Mouse (Mus musculus): Measurements from ENCODE around the gene Pamr1. TPM values are rescaled to one million over a fixed set of nuclear protein-coding genes. Genes with fewer than 3 reads are reported as not detected.

The Pamr1 gene
- polyA plus RNA-seq, 1 experiment from 2014 or later = 14.2 TPM

- H3K9me3 ChIP-seq (ENCODE audit: control insufficient read depth, low read length) = no peaks in the 10 kb centered on the region
- no peaks in the 10 kb centered on the region for H3K4me1 ChIP-seq (ENCODE audit: control insufficient read depth, insufficient read depth, low read length)
- H3K27ac ChIP-seq (ENCODE audit: low read depth, low read length) = no peak overlapping the region
- H3K36me3 ChIP-seq (ENCODE audit: control insufficient read depth, insufficient read depth, low read length) = no peaks in the 10 kb centered on the region
- H3K4me2 ChIP-seq (ENCODE audit: low read depth, low read length) = no peak overlapping the region
- no peak overlapping the region for H3K9ac ChIP-seq (replicated peaks; ENCODE audit: low read depth, low read length)
- H3K4me3 ChIP-seq (ENCODE audit: low read depth, low read length) = no peak overlapping the region
- no peak for ATAC-seq (ENCODE audit: low read depth)
- H3K27me3 ChIP-seq (ENCODE audit: control insufficient read depth, insufficient read depth, low read length) = no peaks in the 10 kb centered on the region
These were observed 73.1 kb downstream of the Pamr1 start for GRCm38 (mm10) chr2:102622943-102623342.

GRCm38 (mm10) chr2:102624538-102624937, 74.7 kb downstream of the Pamr1 start:
- 74% methylated on average over 1 of the region's 1 CpGs for WGBS
- no peak for ATAC-seq (ENCODE audit: low read depth)

GRCm38 (mm10) chr2:102632361-102632760, 82.5 kb downstream of the Pamr1 start:
- Histone ChIP-seq H3K27me3 (ENCODE audit: control insufficient read depth, insufficient read depth, low read length) (no peaks in the 10 kb centered on the region), H3K9me3 (ENCODE audit: control insufficient read depth, low read length) (no peaks in the 10 kb centered on the region), H3K4me1 (ENCODE audit: control insufficient read depth, insufficient read depth, low read length) (no peaks in the 10 kb centered on the region), H3K27ac (ENCODE audit: low read depth, low read length) (no peak overlapping the region), H3K4me3 (ENCODE audit: low read depth, low read length) (no peak overlapping the region), H3K36me3 (ENCODE audit: control insufficient read depth, insufficient read depth, low read length) (no peaks in the 10 kb centered on the region), H3K9ac (replicated peaks; ENCODE audit: low read depth, low read length) (no peak overlapping the region), H3K4me2 (ENCODE audit: low read depth, low read length) (no peak overlapping the region)
- ATAC-seq (ENCODE audit: low read depth) = no peak
- 93% methylated on average over 4 of the region's 4 CpGs for WGBS

More at GRCm38 (mm10) chr2:102624538-102624937, 74.7 kb downstream of the Pamr1 start:
- Histone ChIP-seq H3K9me3 (ENCODE audit: control insufficient read depth, low read length) (no peaks in the 10 kb centered on the region), H3K4me3 (ENCODE audit: low read depth, low read length) (no peak overlapping the region), H3K27ac (ENCODE audit: low read depth, low read length) (no peak overlapping the region), H3K4me1 (ENCODE audit: control insufficient read depth, insufficient read depth, low read length) (no peaks in the 10 kb centered on the region), H3K27me3 (ENCODE audit: control insufficient read depth, insufficient read depth, low read length) (no peaks in the 10 kb centered on the region), H3K9ac (replicated peaks; ENCODE audit: low read depth, low read length) (no peak overlapping the region), H3K4me2 (ENCODE audit: low read depth, low read length) (no peak overlapping the region), H3K36me3 (ENCODE audit: control insufficient read depth, insufficient read depth, low read length) (no peaks in the 10 kb centered on the region)

DNA sequence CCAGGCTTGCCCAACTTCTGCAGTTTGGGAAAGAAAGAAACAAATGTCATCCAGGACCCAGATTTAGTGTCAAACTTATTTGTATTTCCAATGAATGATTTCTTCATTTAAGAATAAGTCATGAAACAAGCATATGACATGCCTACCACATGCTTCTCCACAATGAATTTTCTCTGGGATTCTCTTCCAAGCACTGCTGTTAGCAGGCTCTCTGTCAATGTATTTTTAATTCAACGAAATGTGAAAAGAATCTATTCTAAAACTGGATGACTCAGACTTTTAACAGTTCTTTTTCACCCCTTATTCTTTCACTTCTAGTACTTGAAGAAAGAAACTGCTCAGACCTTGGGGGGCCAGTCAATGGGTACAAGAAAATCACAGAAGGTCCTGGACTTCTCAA, 84.2 kb downstream of the Pamr1 start:
- no peak overlapping the region for H3K4me3 ChIP-seq (ENCODE audit: low read depth, low read length)
- H3K4me2 ChIP-seq (ENCODE audit: low read depth, low read length) = no peak overlapping the region
- no peak overlapping the region for H3K9ac ChIP-seq (replicated peaks; ENCODE audit: low read depth, low read length)
- H3K4me1 ChIP-seq (ENCODE audit: control insufficient read depth, insufficient read depth, low read length) = no peaks in the 10 kb centered on the region
- H3K27ac ChIP-seq (ENCODE audit: low read depth, low read length) = no peak overlapping the region
- ATAC-seq (ENCODE audit: low read depth) = no peak
- H3K9me3 ChIP-seq (ENCODE audit: control insufficient read depth, low read length) = no peaks in the 10 kb centered on the region
- H3K27me3 ChIP-seq (ENCODE audit: control insufficient read depth, insufficient read depth, low read length) = no peaks in the 10 kb centered on the region
- no peaks in the 10 kb centered on the region for H3K36me3 ChIP-seq (ENCODE audit: control insufficient read depth, insufficient read depth, low read length)
- 81% methylated on average over 1 of the region's 1 CpGs for WGBS

DNA sequence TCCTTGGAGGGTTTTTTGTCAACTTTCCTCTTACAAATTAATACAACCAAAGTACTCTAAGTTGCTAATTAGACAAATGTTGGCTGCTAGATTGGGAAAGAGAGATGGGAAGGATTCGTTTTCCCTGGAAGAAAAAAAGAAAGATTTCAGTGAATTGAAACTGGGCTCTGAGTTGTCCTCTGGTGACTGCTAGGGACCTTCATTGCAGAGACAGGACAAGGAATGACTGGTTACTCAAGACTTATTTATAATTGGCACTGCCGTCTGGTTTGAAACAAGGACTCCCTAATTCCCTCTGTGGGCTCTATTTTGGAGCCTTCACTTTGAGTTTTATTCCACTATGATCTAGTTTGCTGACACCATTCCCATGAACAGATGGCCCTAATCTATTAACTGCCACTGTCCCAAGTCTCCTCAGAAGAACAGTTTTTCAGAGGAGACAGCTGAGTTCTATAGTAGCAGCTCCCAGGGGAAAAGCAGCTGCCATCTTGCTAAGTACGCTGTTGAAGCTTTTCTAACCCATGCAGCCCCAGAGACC, 85.8 kb downstream of the Pamr1 start:
- Histone ChIP-seq H3K36me3 (ENCODE audit: control insufficient read depth, insufficient read depth, low read length) (no peaks in the 10 kb centered on the region), H3K27ac (ENCODE audit: low read depth, low read length) (no peak overlapping the region), H3K9me3 (ENCODE audit: control insufficient read depth, low read length) (no peaks in the 10 kb centered on the region), H3K9ac (replicated peaks; ENCODE audit: low read depth, low read length) (no peak overlapping the region), H3K4me2 (ENCODE audit: low read depth, low read length) (no peak overlapping the region), H3K27me3 (ENCODE audit: control insufficient read depth, insufficient read depth, low read length) (no peaks in the 10 kb centered on the region), H3K4me1 (ENCODE audit: control insufficient read depth, insufficient read depth, low read length) (no peaks in the 10 kb centered on the region), H3K4me3 (ENCODE audit: low read depth, low read length) (no peak overlapping the region)
- 69% methylated on average over 3 of the region's 3 CpGs for WGBS
- ATAC-seq (ENCODE audit: low read depth) = no peak

DNA sequence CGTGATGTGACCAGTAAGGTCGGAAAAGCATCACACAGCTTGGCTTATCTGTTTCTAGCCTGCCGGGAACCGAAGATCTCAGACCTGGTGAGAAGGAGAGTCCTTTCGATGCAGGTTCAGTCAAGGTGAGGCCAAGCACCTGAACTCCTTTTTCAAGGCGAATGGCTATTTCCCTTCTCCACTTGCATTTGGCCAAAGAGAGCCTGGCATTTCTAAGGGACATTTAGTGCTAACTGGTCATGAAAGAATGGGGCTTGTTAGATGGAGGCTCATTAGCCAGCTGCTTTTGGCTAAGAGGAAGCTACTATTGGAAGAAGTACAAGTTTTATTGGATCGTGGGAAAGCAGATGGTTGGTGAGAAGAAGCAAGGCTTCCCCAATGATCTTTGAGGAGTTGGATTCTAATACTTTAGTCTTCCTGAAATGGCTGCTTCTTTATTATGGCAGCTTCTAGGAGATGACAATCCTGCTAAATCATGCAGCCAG, 86.3 kb downstream of the Pamr1 start:
- Histone ChIP-seq H3K9me3 (ENCODE audit: control insufficient read depth, low read length) (no peaks in the 10 kb centered on the region), H3K4me2 (ENCODE audit: low read depth, low read length) (no peak overlapping the region), H3K4me3 (ENCODE audit: low read depth, low read length) (no peak overlapping the region), H3K9ac (replicated peaks; ENCODE audit: low read depth, low read length) (no peak overlapping the region), H3K4me1 (ENCODE audit: control insufficient read depth, insufficient read depth, low read length) (no peaks in the 10 kb centered on the region), H3K36me3 (ENCODE audit: control insufficient read depth, insufficient read depth, low read length) (no peaks in the 10 kb centered on the region), H3K27me3 (ENCODE audit: control insufficient read depth, insufficient read depth, low read length) (no peaks in the 10 kb centered on the region), H3K27ac (ENCODE audit: low read depth, low read length) (no peak overlapping the region)
- WGBS = 90% methylated on average over 7 of the region's 7 CpGs
- no peak for ATAC-seq (ENCODE audit: low read depth)

DNA sequence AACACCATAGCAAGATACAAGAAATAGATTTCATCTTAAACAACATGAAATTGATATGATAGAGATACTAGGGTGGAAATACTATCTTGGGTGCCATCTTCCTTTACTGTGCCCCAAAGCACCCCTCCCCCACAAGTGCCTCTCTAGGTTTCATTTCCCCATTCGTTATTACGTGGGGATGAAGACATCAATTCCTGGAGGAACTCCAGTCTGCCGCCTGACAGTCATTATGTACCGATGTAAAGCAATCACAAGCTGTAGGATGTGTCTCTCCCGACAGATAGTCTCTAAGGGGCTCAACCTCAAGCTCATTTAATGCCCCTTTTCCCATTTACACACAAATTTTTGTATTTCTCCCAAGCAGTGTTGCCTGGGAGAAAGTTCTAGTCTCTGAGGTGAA, 88.3 kb downstream of the Pamr1 start:
- no peak overlapping the region for H3K27ac ChIP-seq (ENCODE audit: low read depth, low read length)
- no peaks in the 10 kb centered on the region for H3K36me3 ChIP-seq (ENCODE audit: control insufficient read depth, insufficient read depth, low read length)
- no peak overlapping the region for H3K4me3 ChIP-seq (ENCODE audit: low read depth, low read length)
- no peak for ATAC-seq (ENCODE audit: low read depth)
- no peaks in the 10 kb centered on the region for H3K4me1 ChIP-seq (ENCODE audit: control insufficient read depth, insufficient read depth, low read length)
- no peaks in the 10 kb centered on the region for H3K27me3 ChIP-seq (ENCODE audit: control insufficient read depth, insufficient read depth, low read length)
- no peaks in the 10 kb centered on the region for H3K9me3 ChIP-seq (ENCODE audit: control insufficient read depth, low read length)
- 20% methylated on average over 5 of the region's 5 CpGs for WGBS
- H3K4me2 ChIP-seq (ENCODE audit: low read depth, low read length) = no peak overlapping the region
- H3K9ac ChIP-seq (replicated peaks; ENCODE audit: low read depth, low read length) = no peak overlapping the region

GRCm38 (mm10) chr2:102638690-102639089, 88.9 kb downstream of the Pamr1 start:
- no peak for ATAC-seq (ENCODE audit: low read depth)
- WGBS = 39% methylated on average over 2 of the region's 2 CpGs
- no peak overlapping the region for H3K9ac ChIP-seq (replicated peaks; ENCODE audit: low read depth, low read length)
- no peak overlapping the region for H3K27ac ChIP-seq (ENCODE audit: low read depth, low read length)
- H3K4me1 ChIP-seq (ENCODE audit: control insufficient read depth, insufficient read depth, low read length) = no peaks in the 10 kb centered on the region
- no peaks in the 10 kb centered on the region for H3K9me3 ChIP-seq (ENCODE audit: control insufficient read depth, low read length)
- no peak overlapping the region for H3K4me2 ChIP-seq (ENCODE audit: low read depth, low read length)
- no peaks in the 10 kb centered on the region for H3K27me3 ChIP-seq (ENCODE audit: control insufficient read depth, insufficient read depth, low read length)
- no peak overlapping the region for H3K4me3 ChIP-seq (ENCODE audit: low read depth, low read length)
- H3K36me3 ChIP-seq (ENCODE audit: control insufficient read depth, insufficient read depth, low read length) = no peaks in the 10 kb centered on the region

- WGBS = 81% methylated on average over 10 of the region's 10 CpGs
- no peak overlapping the region for H3K9ac ChIP-seq (replicated peaks; ENCODE audit: low read depth, low read length)
- H3K36me3 ChIP-seq (ENCODE audit: control insufficient read depth, insufficient read depth, low read length) = no peaks in the 10 kb centered on the region
- H3K9me3 ChIP-seq (ENCODE audit: control insufficient read depth, low read length) = no peaks in the 10 kb centered on the region
- no peaks in the 10 kb centered on the region for H3K4me1 ChIP-seq (ENCODE audit: control insufficient read depth, insufficient read depth, low read length)
- H3K27ac ChIP-seq (ENCODE audit: low read depth, low read length) = no peak overlapping the region
- no peak overlapping the region for H3K4me2 ChIP-seq (ENCODE audit: low read depth, low read length)
- no peak for ATAC-seq (ENCODE audit: low read depth)
- H3K4me3 ChIP-seq (ENCODE audit: low read depth, low read length) = no peak overlapping the region
- H3K27me3 ChIP-seq (ENCODE audit: control insufficient read depth, insufficient read depth, low read length) = no peaks in the 10 kb centered on the region
These were observed 99.2 kb downstream of the Pamr1 start for GRCm38 (mm10) chr2:102648845-102649500.

Data from neural tube, embryonic 14.5 days (tissue).